Mouse (Mus musculus): ENCODE measurements around the gene Efr3b.

DNA sequence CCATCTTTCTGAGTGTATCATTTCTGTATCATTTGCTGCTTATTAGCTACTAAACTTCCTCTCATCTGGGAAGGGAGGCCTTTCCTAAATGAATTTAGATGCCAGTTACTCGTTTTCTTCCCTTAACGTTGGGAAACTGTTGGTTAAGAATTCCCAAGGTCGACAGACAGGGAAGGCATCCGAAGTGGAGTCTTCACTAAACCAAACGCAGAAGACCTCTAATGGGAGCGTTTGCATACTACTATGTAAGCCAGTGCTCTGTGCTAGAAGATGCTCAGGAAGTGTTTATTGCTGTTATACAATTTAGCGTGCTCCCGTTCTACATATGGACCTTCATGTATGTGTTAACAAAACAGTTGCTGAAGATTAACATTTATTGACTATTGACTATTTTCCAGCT, 44.7 kb upstream of the Efr3b start:
- TF ChIP-seq CTCF (conservative IDR thresholded peaks at IDR 0.05; ENCODE audit: low read length) (no peak), NANOG (IDR thresholded peaks at IDR 0.05; ENCODE audit: borderline replicate concordance, low read length) (no peak), POU5F1 (IDR thresholded peaks at IDR 0.05; ENCODE audit: borderline replicate concordance, low read length) (no peak)
